In the genomic region with DNA sequence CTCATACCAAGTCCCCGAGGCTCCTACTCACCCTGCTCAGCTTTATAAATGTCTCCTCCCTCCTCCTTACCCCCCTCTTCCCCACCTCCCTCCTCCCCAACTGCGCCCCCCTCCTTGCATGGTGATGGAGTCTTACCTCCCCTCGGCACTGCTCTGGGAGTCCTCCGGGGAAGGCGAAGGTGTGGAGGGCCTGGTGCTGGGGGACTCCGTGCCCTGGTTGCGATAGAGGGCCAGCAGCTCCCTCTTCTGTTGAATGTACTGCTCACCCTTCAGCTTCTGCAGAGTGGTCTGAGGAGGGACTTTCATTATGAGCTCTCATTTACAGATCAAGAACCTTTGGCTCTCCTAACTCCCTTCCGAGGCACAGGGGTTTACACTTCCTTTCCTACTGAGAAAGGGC, we compare ENCODE assay signal across 9 mouse cellular contexts. TPM values are rescaled to one million over a fixed set of nuclear protein-coding genes. Genes with fewer than 3 reads are reported as not detected.
DNase-seq lines count a peak whose midpoint lies in the region; ATAC-seq and TF ChIP-seq lines count a peak whose summit lies in the region.
"Had no signal": no experiment of that assay in that cellular context is flagged by ENCODE, and none has a peak within 500 bp of the region (broad histone marks: within the 10 kb centered on the region; RNA-seq: fewer than 3 reads in every experiment).

No protein-coding gene starts in this region.

- TF ChIP-seq POLR2A in brain, embryonic 14.5 days (IDR thresholded peaks at IDR 0.05; ENCODE audit: borderline replicate concordance, extremely low read depth, insufficient read depth, insufficient read length, poor library complexity, severe bottlenecking) = no peak

- peaks cover 28% of the 10 kb centered on the region for H3K27me3 ChIP-seq in heart, embryonic 14.5 days (ENCODE audit: control insufficient read depth, insufficient read depth, low read length)
- no peaks in the 10 kb centered on the region for H3K27me3 ChIP-seq in liver, embryonic 14.5 days (ENCODE audit: control insufficient read depth, insufficient read depth, low read length)

- peak; percentile 46 for DNase-seq in kidney, adult 18-20 months
- no peak for DNase-seq in kidney, adult 11 months
- no peak for DNase-seq in brain, embryonic 14.5 days (ENCODE audit: low read depth)
- DNase-seq in liver, embryonic 14.5 days (ENCODE audit: low read depth in 3 of 3, low spot score in 3 of 3) = no peak
- DNase-seq in ovary, adult 18-20 months (ENCODE audit: low spot score) = no peak
- DNase-seq in layer of hippocampus, adult 18-20 months (ENCODE audit: low spot score in 2 of 2) = no peak

- no peak for ATAC-seq in heart, embryonic 14.5 days (ENCODE audit: insufficient number of reproducible peaks, insufficient read depth, low FRiP score, low read depth)
- ATAC-seq in liver, embryonic 14.5 days (ENCODE audit: insufficient read depth) = no peak; the same call in 1 of the 2 replicates

- H3K4me3 ChIP-seq in heart, embryonic 14.5 days (ENCODE audit: control insufficient read depth in 1 of 2, insufficient read depth in 1 of 2, low read depth in 1 of 2, low read length in 2 of 2) = no peak overlapping the region
- H3K4me3 ChIP-seq in liver, embryonic 14.5 days (ENCODE audit: insufficient read depth in 1 of 2, low read depth in 2 of 2, low read length in 2 of 2) = no peak overlapping the region
- H3K4me3 ChIP-seq: embryonic facial prominence, embryonic 12.5 days; hindbrain, embryonic 13.5 days had no signal

- H3K4me2 ChIP-seq in heart, embryonic 14.5 days (ENCODE audit: low read length) = peak overlapping the region; percentile 25; the same call in 1 of the 2 replicates
- no peak overlapping the region for H3K4me2 ChIP-seq in liver, embryonic 14.5 days (ENCODE audit: low read depth)
- H3K4me2 ChIP-seq: embryonic facial prominence, embryonic 12.5 days; hindbrain, embryonic 13.5 days had no signal

- TF ChIP-seq EP300 in liver, embryonic 14.5 days (IDR thresholded peaks at IDR 0.05; ENCODE audit: low read depth) = no peak

- 0 out of 2 replicates have a peak, but pooled peaks cover 5% of the 10 kb centered on the region for H3K9me3 ChIP-seq in heart, embryonic 14.5 days (ENCODE audit: control insufficient read depth, low read length)
- H3K9me3 ChIP-seq in liver, embryonic 14.5 days (ENCODE audit: control insufficient read depth, low read length) = no peaks in the 10 kb centered on the region
- H3K9me3 ChIP-seq: embryonic facial prominence, embryonic 12.5 days; hindbrain, embryonic 13.5 days had no signal

- 7% methylated on average over 8 of the region's 8 CpGs for WGBS in heart, embryonic 14.5 days
- WGBS in liver, embryonic 14.5 days (ENCODE audit: insufficient replicate concordance) = 10% methylated on average over 8 of the region's 8 CpGs

- H3K9ac ChIP-seq in heart, embryonic 14.5 days (ENCODE audit: low read length) = no peak overlapping the region; the same call in 1 of the 2 replicates
- no peak overlapping the region for H3K9ac ChIP-seq in liver, embryonic 14.5 days (replicated peaks)
- H3K9ac ChIP-seq: embryonic facial prominence, embryonic 12.5 days; hindbrain, embryonic 13.5 days had no signal

- H3K36me3 ChIP-seq in heart, embryonic 14.5 days (ENCODE audit: control insufficient read depth, insufficient read depth, low read length) = peaks cover 32% of the 10 kb centered on the region
- H3K36me3 ChIP-seq in liver, embryonic 14.5 days (replicated peaks; ENCODE audit: control insufficient read depth, insufficient read depth, low read depth) = no peaks in the 10 kb centered on the region
- H3K36me3 ChIP-seq: hindbrain, embryonic 13.5 days had no signal

- TF ChIP-seq CTCF in brain, embryonic 14.5 days (IDR thresholded peaks at IDR 0.05; ENCODE audit: borderline replicate concordance, extremely low read depth, insufficient read depth, insufficient read length) = peak; percentile 4; the same call in 1 of the 2 replicates
- TF ChIP-seq CTCF in liver, embryonic 14.5 days (IDR thresholded peaks at IDR 0.05; ENCODE audit: low read depth) = peak; percentile 38; the same call in 1 of the 2 replicates

- no peak overlapping the region for H3K27ac ChIP-seq in heart, embryonic 14.5 days (replicated peaks in 1 of 2; ENCODE audit: control insufficient read depth in 1 of 2, insufficient read depth in 1 of 2, low read depth in 2 of 2, low read length in 2 of 2)
- H3K27ac ChIP-seq in liver, embryonic 14.5 days = no peak overlapping the region
- H3K27ac ChIP-seq: embryonic facial prominence, embryonic 12.5 days; hindbrain, embryonic 13.5 days had no signal

- peaks cover 3 to 11% of the 10 kb centered on the region in 2 experiments; a peak in 3 of 4 replicates for H3K4me1 ChIP-seq in heart, embryonic 14.5 days (ENCODE audit: control insufficient read depth in 2 of 2, insufficient read depth in 2 of 2, low read length in 2 of 2)
- peaks cover 0 to 4% of the 10 kb centered on the region in 2 experiments; a peak in 1 of 4 replicates for H3K4me1 ChIP-seq in liver, embryonic 14.5 days (replicated peaks; ENCODE audit: control insufficient read depth in 2 of 2, insufficient read depth in 2 of 2, low read length in 1 of 2)

RNA-seq across cellular contexts. Expression of gene Tnfrsf1a, which starts 15.3 kb away (rescaled TPM):
- polyA plus RNA-seq in brain, embryonic 14.5 days (2012; rRNA removed) = 18.5 and 19.4 TPM in 2 replicates
- polyA plus RNA-seq in heart, embryonic 14.5 days (2014; fragmentation: Nextera tagmentation; extraction: Ambion mirVana) = 41.4 and 43.5 TPM in 2 replicates
- polyA plus RNA-seq in liver, embryonic 14.5 days (2012; rRNA removed) = 15.4 and 16.8 TPM in 2 replicates
- 19.8 and 21.1 TPM in 2 replicates for polyA plus RNA-seq in liver, embryonic 14.5 days (2014; fragmentation: Nextera tagmentation; extraction: Ambion mirVana)
- 10 to 100 TPM; 11.7 to 11.8 TPM for total RNA-seq in layer of hippocampus, adult 18-20 months (2021)

RNA-seq across cellular contexts. Expression of gene Plekhg6, which starts 16.1 kb away (rescaled TPM):
- polyA plus RNA-seq in brain, embryonic 14.5 days (2012; rRNA removed) = 0.13 and 0.23 TPM in 2 replicates
- 0.05 TPM in 1 of 2 replicates, not detected in the other for polyA plus RNA-seq in heart, embryonic 14.5 days (2014; fragmentation: Nextera tagmentation; extraction: Ambion mirVana)
- 0.39 and 0.48 TPM in 2 replicates for polyA plus RNA-seq in liver, embryonic 14.5 days (2012; rRNA removed)
- polyA plus RNA-seq in liver, embryonic 14.5 days (2014; fragmentation: Nextera tagmentation; extraction: Ambion mirVana) = 0.38 and 0.47 TPM in 2 replicates
- total RNA-seq in layer of hippocampus, adult 18-20 months (2021) = under 1 TPM; 0.13 to 0.17 TPM

RNA-seq across cellular contexts. Expression of gene Scnn1a, which starts 44.0 kb away (rescaled TPM):
- polyA plus RNA-seq in brain, embryonic 14.5 days (2012; rRNA removed) = 0.54 and 0.62 TPM in 2 replicates
- polyA plus RNA-seq in heart, embryonic 14.5 days (2014; fragmentation: Nextera tagmentation; extraction: Ambion mirVana) = 0.65 and 1.00 TPM in 2 replicates
- polyA plus RNA-seq in liver, embryonic 14.5 days (2012; rRNA removed) = 0.34 and 0.40 TPM in 2 replicates
- 0.34 and 0.36 TPM in 2 replicates for polyA plus RNA-seq in liver, embryonic 14.5 days (2014; fragmentation: Nextera tagmentation; extraction: Ambion mirVana)
- total RNA-seq in layer of hippocampus, adult 18-20 months (2021) = 1 to 10 TPM; 3.6 to 6.6 TPM

RNA-seq across cellular contexts. Expression of gene Ltbr, which starts 50.8 kb away (rescaled TPM):
- polyA plus RNA-seq in brain, embryonic 14.5 days (2012; rRNA removed) = 14.2 and 20.7 TPM in 2 replicates
- 38.5 and 41.5 TPM in 2 replicates for polyA plus RNA-seq in heart, embryonic 14.5 days (2014; fragmentation: Nextera tagmentation; extraction: Ambion mirVana)
- polyA plus RNA-seq in liver, embryonic 14.5 days (2012; rRNA removed) = 12.3 and 12.5 TPM in 2 replicates
- polyA plus RNA-seq in liver, embryonic 14.5 days (2014; fragmentation: Nextera tagmentation; extraction: Ambion mirVana) = 15.2 and 15.7 TPM in 2 replicates
- 1 to 10 TPM; 6.5 to 7.4 TPM for total RNA-seq in layer of hippocampus, adult 18-20 months (2021)
